Mouse (Mus musculus): ENCODE measurements around the gene Gins2. TPM values are rescaled to one million over a fixed set of nuclear protein-coding genes. Genes with fewer than 3 reads are reported as not detected.

Gins2 gene
- polyA plus RNA-seq, 1 experiment from 2014 or later: 109 TPM

DNA sequence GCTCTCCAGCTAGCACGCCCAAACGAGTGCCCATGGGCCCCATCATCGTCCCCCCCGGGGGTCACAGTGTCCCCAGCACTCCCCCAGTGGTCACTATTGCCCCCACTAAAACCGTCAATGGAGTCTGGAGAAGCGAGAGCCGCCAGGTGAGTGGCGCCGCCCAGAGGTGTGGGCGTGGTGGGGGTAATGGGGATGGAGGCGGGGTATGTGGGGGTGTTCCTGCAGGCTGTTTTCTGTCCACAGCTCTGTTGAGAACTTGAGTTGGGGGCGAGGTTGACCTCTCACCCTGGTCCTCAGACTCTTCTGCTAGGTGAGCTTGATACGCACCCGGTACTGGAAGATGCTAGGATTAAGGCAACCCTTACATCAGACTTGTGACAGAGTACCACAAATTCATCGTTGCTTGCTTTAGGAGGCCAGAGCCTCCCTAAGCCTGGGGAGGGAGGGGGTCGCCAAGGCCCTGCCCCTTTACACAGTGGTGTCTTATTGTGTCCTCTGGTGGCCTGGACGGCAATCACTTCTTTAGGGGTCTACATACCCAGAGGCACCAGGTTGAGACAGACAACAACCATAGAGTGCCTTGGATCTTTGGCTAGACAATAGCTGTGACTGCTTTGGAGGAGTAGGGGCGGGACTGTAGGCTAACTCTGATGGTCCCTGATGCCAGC, 26.3 kb downstream of the Gins2 start:
- H3K4me3 ChIP-seq: no peak overlapping the region
- no peak for ATAC-seq (ENCODE audit: insufficient number of reproducible peaks, insufficient read depth, low FRiP score, low TSS enrichment)

DNA sequence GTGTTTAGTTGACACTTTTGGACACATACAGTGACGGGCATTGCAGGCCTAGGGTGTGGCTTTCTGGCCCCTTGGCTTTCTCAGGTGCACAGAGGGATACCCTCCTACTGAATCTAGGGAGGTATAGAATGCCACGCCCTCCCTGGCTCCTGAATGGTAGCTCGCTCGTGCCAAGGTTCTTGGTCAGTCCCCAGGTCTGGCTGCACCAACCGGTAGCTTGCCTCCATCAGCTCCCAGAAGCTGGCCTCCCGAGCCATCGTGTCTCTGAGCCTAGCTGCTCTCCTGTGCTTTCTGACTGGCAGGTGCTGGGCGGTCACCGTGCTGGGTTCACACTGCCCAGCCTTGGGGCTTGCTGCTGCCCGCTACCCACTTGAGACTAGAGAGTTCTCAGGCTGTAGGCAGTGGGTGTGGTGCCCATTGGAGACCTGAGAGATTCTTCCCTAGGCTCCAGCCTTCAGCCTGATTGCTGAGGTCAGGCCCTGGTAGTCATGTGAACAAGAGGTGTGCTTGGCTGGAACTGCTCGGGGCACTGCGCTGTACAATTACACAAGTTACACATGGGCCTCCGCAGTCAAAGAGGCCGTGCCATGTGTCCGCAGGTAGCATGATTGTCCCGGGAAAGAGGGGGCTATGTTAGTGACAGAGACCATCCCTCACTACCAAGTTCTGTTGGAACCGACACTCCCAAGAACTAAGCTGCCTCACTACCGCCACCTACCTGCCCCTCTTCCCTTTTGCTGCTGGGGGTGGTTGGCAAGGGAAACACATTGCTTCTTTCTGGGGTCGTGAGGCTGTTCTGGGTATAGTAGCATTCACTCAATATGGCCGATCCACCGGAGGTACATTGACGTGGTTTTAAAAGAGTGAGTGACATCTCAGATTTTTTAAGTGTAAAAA, 27.3 kb downstream of the Gins2 start:
- Histone ChIP-seq H3K27me3 (no peaks in the 10 kb centered on the region), H3K4me2 (replicated peaks) (no peak overlapping the region), H3K36me3 (peaks cover 6% of the 10 kb centered on the region), H3K27ac (no peak overlapping the region), H3K9me3 (no peaks in the 10 kb centered on the region), H3K9ac (no peak overlapping the region), H3K4me3 (no peak overlapping the region), H3K4me1 (peaks cover 95% of the 10 kb centered on the region)
- 78% methylated on average over 22 of the region's 22 CpGs for WGBS
- ATAC-seq (ENCODE audit: insufficient number of reproducible peaks, insufficient read depth, low FRiP score, low TSS enrichment): no peak

More for the DNA sequence above, 26.3 kb downstream of the Gins2 start:
- Histone ChIP-seq H3K9ac (no peak overlapping the region), H3K9me3 (no peaks in the 10 kb centered on the region), H3K27me3 (no peaks in the 10 kb centered on the region), H3K4me2 (replicated peaks) (0 out of 2 replicates have a peak overlapping the region, but pooled peaks have one; percentile 16), H3K36me3 (peaks cover 16% of the 10 kb centered on the region), H3K4me1 (peaks cover 86% of the 10 kb centered on the region), H3K27ac (peak overlapping the region; percentile 87)
- WGBS: 65% methylated on average over 18 of the region's 18 CpGs

DNA sequence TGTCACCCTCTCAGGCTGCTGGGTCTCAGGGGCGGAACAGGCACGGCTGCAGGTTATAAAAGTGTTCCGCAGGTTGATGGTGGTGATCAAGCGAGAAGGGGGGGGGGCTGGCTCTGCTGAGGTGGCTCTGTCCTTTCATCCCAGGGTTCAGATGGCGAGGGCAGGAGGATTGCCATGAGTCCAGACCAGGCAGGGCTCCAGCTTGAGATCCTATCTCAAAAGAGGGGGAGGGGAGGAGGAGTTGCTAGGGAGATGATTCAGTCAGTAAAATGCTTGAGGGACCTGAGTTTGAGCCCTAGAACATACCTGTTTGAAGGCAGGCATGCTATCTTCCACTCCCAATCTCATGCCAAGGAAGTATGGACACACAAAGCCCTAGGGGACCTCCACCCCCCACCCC, 28.6 kb downstream of the Gins2 start:
- 79% methylated on average over 5 of the region's 5 CpGs for WGBS
- H3K9ac ChIP-seq: no peak overlapping the region
- no peaks in the 10 kb centered on the region for H3K27me3 ChIP-seq
- H3K4me2 ChIP-seq (replicated peaks): no peak overlapping the region
- no peaks in the 10 kb centered on the region for H3K36me3 ChIP-seq
- H3K9me3 ChIP-seq: no peaks in the 10 kb centered on the region
- H3K4me1 ChIP-seq: peaks cover 97% of the 10 kb centered on the region
- no peak overlapping the region for H3K4me3 ChIP-seq
- no peak overlapping the region for H3K27ac ChIP-seq
- ATAC-seq (ENCODE audit: insufficient number of reproducible peaks, insufficient read depth, low FRiP score, low TSS enrichment): no peak

DNA sequence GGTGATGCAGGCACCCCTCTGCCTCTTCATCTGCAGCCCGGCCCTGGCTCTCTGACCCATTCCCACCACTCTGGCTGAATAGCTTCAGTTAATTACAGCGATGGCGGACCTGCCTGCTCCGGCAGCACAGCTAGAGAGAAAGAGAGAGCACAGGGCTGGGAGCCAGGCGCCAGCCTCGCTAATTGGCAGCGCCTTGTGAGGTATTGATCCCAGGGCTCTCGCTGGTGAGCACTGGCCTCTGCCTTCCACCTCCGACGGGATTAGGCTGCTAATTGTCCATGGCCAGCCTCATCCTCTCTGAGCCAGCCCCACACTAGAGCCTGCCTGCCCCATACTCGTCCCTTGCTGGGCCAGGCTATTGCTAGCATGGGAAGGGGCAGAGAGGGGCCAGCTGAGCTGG, 29.4 kb downstream of the Gins2 start:
- 22% methylated on average over 11 of the region's 11 CpGs for WGBS
- ATAC-seq (ENCODE audit: insufficient number of reproducible peaks, insufficient read depth, low FRiP score, low TSS enrichment): 0 out of 2 replicates have a peak, but pooled peaks have one; percentile 16
- H3K27ac ChIP-seq: 0 out of 2 replicates have a peak overlapping the region, but pooled peaks have one; percentile 48

DNA sequence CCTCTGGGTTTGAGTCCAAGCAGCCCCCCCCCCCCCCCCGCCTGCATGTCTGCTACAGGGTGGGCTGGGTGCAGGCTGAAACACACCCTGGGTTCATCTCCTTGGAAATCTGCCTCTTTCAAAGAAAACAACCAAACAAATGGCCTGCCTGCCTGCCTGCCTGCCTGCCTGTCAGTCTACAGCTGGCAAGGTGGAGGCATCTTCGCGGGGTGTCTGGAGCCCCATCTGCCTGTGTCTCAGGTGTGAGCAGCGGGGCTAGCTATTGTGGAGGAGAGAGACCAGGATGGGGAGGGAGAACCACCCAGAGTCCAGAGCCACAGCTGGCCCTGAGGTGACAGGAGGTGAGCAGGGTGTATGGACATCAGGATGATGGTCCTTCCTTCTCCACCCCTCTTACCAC, 30.9 kb downstream of the Gins2 start:
- Histone ChIP-seq H3K4me3 (no peak overlapping the region), H3K27ac (no peak overlapping the region), H3K36me3 (0 out of 2 replicates have a peak, but pooled peaks cover 5% of the 10 kb centered on the region), H3K4me2 (replicated peaks) (no peak overlapping the region), H3K9me3 (no peaks in the 10 kb centered on the region), H3K9ac (no peak overlapping the region), H3K27me3 (no peaks in the 10 kb centered on the region), H3K4me1 (peaks cover 92% of the 10 kb centered on the region)
- WGBS: 69% methylated on average over 4 of the region's 4 CpGs
- no peak for ATAC-seq (ENCODE audit: insufficient number of reproducible peaks, insufficient read depth, low FRiP score, low TSS enrichment)

More for the DNA sequence above, 29.4 kb downstream of the Gins2 start:
- H3K4me1 ChIP-seq: peaks cover 98% of the 10 kb centered on the region
- no peaks in the 10 kb centered on the region for H3K27me3 ChIP-seq
- H3K4me3 ChIP-seq: no peak overlapping the region
- H3K9me3 ChIP-seq: no peaks in the 10 kb centered on the region
- no peak overlapping the region for H3K4me2 ChIP-seq (replicated peaks)
- no peak overlapping the region for H3K9ac ChIP-seq
- no peaks in the 10 kb centered on the region for H3K36me3 ChIP-seq

DNA sequence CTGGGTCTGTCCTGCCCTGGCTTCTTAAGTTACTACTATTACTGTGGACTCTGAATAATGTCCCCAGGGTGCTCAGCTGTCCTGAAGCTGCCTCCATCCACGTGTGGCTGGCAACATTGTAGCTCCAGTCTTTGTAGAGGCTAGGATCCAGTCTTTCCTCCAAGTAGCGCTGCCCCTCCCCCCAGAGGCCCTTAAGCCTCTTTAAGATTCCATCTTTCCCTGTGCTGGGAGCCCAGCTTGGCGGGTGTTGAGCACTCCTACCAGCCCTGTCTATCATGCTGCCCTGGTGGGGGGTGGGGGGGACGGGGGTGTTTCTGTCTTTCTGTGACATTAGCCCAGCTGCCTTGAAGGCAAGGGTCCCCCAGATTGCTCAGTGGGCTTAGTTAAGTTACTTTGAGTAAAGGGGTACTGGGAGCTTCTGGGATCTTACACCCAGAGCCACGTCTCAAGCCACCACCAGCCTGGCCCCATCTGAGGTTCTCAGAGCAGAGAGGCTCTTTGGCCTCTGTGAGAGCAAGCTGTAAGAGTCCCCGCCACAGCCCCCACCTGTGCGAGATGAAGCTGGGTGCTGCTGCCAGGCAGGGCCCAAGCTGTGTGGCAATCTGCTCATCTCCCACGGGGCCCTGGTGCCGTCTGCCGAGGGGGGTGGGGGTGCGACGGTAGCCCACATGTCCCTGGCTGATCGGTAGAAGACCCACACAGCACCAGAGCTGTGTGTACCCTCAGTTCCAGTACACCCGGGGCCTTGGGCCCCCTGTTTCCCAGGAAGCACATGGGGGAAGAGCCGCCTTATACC, 31.7 kb downstream of the Gins2 start:
- ATAC-seq (ENCODE audit: insufficient number of reproducible peaks, insufficient read depth, low FRiP score, low TSS enrichment): no peak

DNA sequence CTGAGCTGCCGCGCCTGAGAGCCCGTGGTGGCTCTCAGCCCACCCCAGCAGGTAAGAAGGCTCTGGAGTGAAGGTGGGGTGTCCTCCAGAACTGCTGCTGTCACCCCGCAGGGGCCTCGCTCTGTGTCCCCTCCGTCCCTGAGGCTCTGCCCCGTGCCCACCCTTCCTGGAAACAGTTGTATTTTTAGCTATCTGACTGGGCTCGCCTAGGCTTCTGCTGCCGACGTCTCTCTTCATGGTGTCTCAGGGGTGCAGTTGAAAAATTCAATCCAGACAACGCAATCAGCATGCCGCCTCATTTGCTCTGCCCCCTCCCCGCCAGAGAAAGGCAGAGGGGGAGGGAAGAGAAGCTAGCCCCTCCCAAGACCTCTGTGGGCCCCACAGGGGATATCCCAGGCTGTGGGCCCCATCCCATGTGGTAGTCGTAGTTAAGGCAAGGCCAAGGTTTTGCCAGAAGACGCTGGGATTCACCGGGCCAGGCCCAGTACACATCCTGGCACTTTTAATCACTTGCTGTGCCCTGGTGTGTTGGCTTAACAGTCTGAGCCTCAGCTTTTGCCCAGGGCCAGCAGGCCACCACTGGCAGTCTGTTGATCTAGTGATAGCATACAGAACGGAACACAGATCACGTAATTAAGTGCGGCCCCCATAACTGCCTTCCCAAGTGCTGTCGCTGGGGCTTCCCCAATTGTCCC, 32.8 kb downstream of the Gins2 start:
- peak overlapping the region; percentile 80 for H3K27ac ChIP-seq
- H3K4me2 ChIP-seq (replicated peaks): peak overlapping the region; percentile 24
- H3K4me3 ChIP-seq: no peak overlapping the region
- no peaks in the 10 kb centered on the region for H3K9me3 ChIP-seq
- H3K4me1 ChIP-seq: peaks cover 84% of the 10 kb centered on the region
- ATAC-seq (ENCODE audit: insufficient number of reproducible peaks, insufficient read depth, low FRiP score, low TSS enrichment): no peak
- WGBS: 35% methylated on average over 20 of the region's 20 CpGs
- 0 out of 2 replicates have a peak, but pooled peaks cover 5% of the 10 kb centered on the region for H3K36me3 ChIP-seq
- no peaks in the 10 kb centered on the region for H3K27me3 ChIP-seq
- H3K9ac ChIP-seq: 0 out of 2 replicates have a peak overlapping the region, but pooled peaks have one; percentile 34

More for the DNA sequence above, 31.7 kb downstream of the Gins2 start:
- 50% methylated on average over 15 of the region's 15 CpGs for WGBS
- Histone ChIP-seq H3K9me3 (no peaks in the 10 kb centered on the region), H3K27me3 (no peaks in the 10 kb centered on the region), H3K36me3 (0 out of 2 replicates have a peak, but pooled peaks cover 5% of the 10 kb centered on the region), H3K4me1 (peaks cover 84% of the 10 kb centered on the region), H3K9ac (no peak overlapping the region), H3K4me3 (no peak overlapping the region), H3K4me2 (replicated peaks) (peak overlapping the region; percentile 24; the same call in 1 of the 2 replicates), H3K27ac (peak overlapping the region; percentile 80; the same call in 1 of the 2 replicates)

DNA sequence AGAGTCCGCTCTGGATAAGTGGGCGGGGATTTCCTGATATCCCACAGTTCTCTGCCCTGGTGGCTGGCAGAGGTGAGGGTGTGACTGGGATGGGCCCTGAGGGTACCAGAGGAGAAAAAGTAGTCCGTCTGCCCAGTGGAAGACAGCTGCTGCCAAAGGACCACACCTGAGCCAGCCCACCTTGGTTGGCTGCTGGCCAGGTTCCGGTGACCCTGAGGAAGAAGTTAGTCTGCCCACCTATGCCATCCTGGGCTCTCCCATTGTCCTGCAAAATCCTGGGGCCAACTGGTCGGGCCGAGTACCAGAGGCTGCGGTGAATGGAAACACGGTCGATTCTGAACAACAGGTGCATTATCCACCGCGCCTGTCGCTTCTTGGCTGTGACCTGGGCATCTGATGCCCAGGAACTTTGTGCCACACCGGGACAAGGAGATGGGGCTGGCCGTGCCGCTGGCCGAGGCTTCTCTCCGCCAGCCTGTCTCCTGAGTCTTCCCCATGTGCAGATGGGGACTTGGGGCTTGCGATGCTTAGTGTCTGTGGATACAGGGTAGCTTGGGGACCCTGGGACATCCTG, 34.6 kb downstream of the Gins2 start:
- ATAC-seq (ENCODE audit: insufficient number of reproducible peaks, insufficient read depth, low FRiP score, low TSS enrichment): no peak
- H3K9ac ChIP-seq: no peak overlapping the region
- no peaks in the 10 kb centered on the region for H3K9me3 ChIP-seq
- no peaks in the 10 kb centered on the region for H3K27me3 ChIP-seq
- no peak overlapping the region for H3K4me2 ChIP-seq (replicated peaks)
- 0 out of 2 replicates have a peak overlapping the region, but pooled peaks have one; percentile 5 for H3K27ac ChIP-seq
- WGBS: 92% methylated on average over 18 of the region's 18 CpGs
- peaks cover 84% of the 10 kb centered on the region for H3K4me1 ChIP-seq
- 0 out of 2 replicates have a peak, but pooled peaks cover 5% of the 10 kb centered on the region for H3K36me3 ChIP-seq
- H3K4me3 ChIP-seq: no peak overlapping the region

DNA sequence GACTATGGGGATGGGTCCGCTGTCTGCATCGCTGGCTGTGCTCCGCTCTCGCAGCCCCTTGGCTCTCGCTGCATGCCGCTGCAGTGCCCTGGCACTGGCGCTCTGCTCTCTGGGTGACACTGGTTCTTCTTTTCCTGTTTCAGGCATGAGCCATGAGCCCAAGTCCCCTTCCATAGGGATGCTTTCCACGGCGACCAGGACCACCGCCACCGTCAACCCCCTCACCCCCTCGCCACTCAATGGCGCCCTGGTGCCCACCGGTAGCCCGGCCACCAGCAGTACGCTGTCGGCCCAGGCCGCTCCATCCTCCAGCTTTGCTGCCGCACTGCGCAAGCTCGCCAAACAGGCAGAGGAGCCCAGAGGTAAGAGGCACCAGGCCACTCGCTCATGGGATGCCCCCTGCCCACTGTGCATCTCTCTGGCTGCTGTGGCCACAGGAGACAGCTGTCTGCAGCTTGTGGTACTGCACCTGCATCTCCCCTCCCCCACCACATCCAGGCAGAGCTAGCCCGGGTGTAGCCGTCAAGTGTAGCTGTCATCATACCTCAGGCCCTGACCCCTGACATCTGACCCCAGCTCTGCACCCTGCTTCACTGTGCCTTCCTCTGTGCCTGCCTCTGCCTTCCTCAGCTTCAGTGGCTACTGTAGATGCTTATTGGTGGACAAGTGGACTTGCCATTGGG, 35.5 kb downstream of the Gins2 start:
- Histone ChIP-seq H3K4me1 (peaks cover 84% of the 10 kb centered on the region), H3K27ac (no peak overlapping the region), H3K4me2 (replicated peaks) (no peak overlapping the region), H3K9me3 (no peaks in the 10 kb centered on the region), H3K9ac (no peak overlapping the region), H3K4me3 (no peak overlapping the region), H3K36me3 (0 out of 2 replicates have a peak, but pooled peaks cover 5% of the 10 kb centered on the region), H3K27me3 (no peaks in the 10 kb centered on the region)
- WGBS: 87% methylated on average over 24 of the region's 24 CpGs
- ATAC-seq (ENCODE audit: insufficient number of reproducible peaks, insufficient read depth, low FRiP score, low TSS enrichment): no peak

DNA sequence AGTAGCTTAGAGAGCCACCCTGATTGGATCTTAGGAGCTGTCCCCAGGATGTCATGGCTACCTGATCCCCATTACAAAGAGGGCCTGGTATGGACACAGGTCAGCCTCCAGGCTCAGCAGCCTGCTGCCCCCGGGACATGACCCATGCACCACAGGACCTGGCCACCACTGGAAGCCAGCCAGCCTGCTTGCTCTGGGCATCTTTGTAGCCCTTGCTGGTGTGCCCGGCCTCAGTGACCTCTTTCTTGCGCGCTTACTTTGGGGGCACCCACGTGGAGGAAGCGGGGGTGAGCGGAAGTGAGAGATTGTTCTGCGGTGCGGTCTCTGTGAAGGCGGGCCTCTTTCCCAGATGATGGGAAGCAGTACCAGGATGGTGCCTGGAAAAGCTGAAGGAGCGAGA, 36.6 kb downstream of the Gins2 start:
- Histone ChIP-seq H3K27me3 (no peaks in the 10 kb centered on the region), H3K27ac (no peak overlapping the region), H3K4me2 (replicated peaks) (no peak overlapping the region), H3K36me3 (0 out of 2 replicates have a peak, but pooled peaks cover 5% of the 10 kb centered on the region), H3K4me1 (peaks cover 84% of the 10 kb centered on the region), H3K9me3 (no peaks in the 10 kb centered on the region), H3K4me3 (no peak overlapping the region), H3K9ac (no peak overlapping the region)
- WGBS: 78% methylated on average over 11 of the region's 11 CpGs
- no peak for ATAC-seq (ENCODE audit: insufficient number of reproducible peaks, insufficient read depth, low FRiP score, low TSS enrichment)
